Mouse (Mus musculus): Measurements from ENCODE around the gene Tyw5. TPM values are rescaled to one million over a fixed set of nuclear protein-coding genes. Genes with fewer than 3 reads are reported as not detected.

The Tyw5 gene
- polyA plus RNA-seq (2015; fragmentation: Nextera tagmentation; extraction: Ambion mirVana): 26.0 and 28.7 TPM in 2 replicates

- Histone ChIP-seq H3K36me3 (no peaks in the 10 kb centered on the region), H3K9me3 (no peaks in the 10 kb centered on the region), H3K4me1 (peaks cover 12% of the 10 kb centered on the region; the same call in 1 of the 2 replicates), H3K4me3 (replicated peaks) (peak within 1 kb of the TSS; percentile 94), H3K27ac (peak within 1 kb of the TSS; percentile 96), H3K9ac (peak within 1 kb of the TSS; percentile 90), H3K27me3 (replicated peaks) (no peaks in the 10 kb centered on the region), H3K4me2 (peak within 1 kb of the TSS; percentile 73)
- peak; percentile 90 for ATAC-seq (ENCODE audit: insufficient read depth, low FRiP score, low read depth)
- WGBS: under 1% methylated on average over 72 of the region's 72 CpGs
Observed at GRCm38 (mm10) chr1:57406187-57407151, at the start of gene Tyw5, which contains the start of gene Maip1. Gene Tyw5, minus strand, starts transcription at chr1:57407101. Gene Maip1, plus strand, starts transcription at chr1:57406328.

GRCm38 (mm10) chr1:57450241-57450640 is 43.3 kb upstream of the Tyw5 start:
- no peaks in the 10 kb centered on the region for H3K27me3 ChIP-seq (replicated peaks)
- H3K36me3 ChIP-seq: no peaks in the 10 kb centered on the region
- H3K9ac ChIP-seq: no peak overlapping the region
- H3K27ac ChIP-seq: no peak overlapping the region
- no peaks in the 10 kb centered on the region for H3K9me3 ChIP-seq
- no peak for ATAC-seq (ENCODE audit: insufficient read depth, low FRiP score, low read depth)
- no peak overlapping the region for H3K4me3 ChIP-seq (replicated peaks)
- H3K4me2 ChIP-seq: no peak overlapping the region
- 86% methylated on average over 1 of the region's 1 CpGs for WGBS
- H3K4me1 ChIP-seq: no peaks in the 10 kb centered on the region

GRCm38 (mm10) chr1:57445679-57446078 is 38.8 kb upstream of the Tyw5 start:
- Histone ChIP-seq H3K9me3 (no peaks in the 10 kb centered on the region), H3K4me2 (no peak overlapping the region), H3K4me3 (replicated peaks) (no peak overlapping the region), H3K9ac (no peak overlapping the region), H3K27me3 (replicated peaks) (no peaks in the 10 kb centered on the region), H3K36me3 (no peaks in the 10 kb centered on the region), H3K4me1 (no peaks in the 10 kb centered on the region), H3K27ac (no peak overlapping the region)
- no peak for ATAC-seq (ENCODE audit: insufficient read depth, low FRiP score, low read depth)
- WGBS: 66% methylated on average over 10 of the region's 10 CpGs

- no peak overlapping the region for H3K9ac ChIP-seq
- no peak for ATAC-seq (ENCODE audit: insufficient read depth, low FRiP score, low read depth)
- 41% methylated on average over 4 of the region's 4 CpGs for WGBS
- H3K36me3 ChIP-seq: no peaks in the 10 kb centered on the region
- no peak overlapping the region for H3K4me3 ChIP-seq (replicated peaks)
- no peaks in the 10 kb centered on the region for H3K9me3 ChIP-seq
- H3K27ac ChIP-seq: no peak overlapping the region
- H3K4me2 ChIP-seq: no peak overlapping the region
- peaks cover 7% of the 10 kb centered on the region; the same call in 1 of the 2 replicates for H3K4me1 ChIP-seq
- no peaks in the 10 kb centered on the region for H3K27me3 ChIP-seq (replicated peaks)
Observed at GRCm38 (mm10) chr1:57440771-57441170, 33.9 kb upstream of the Tyw5 start.

GRCm38 (mm10) chr1:57439026-57439425 is 32.1 kb upstream of the Tyw5 start:
- WGBS: 74% methylated on average over 6 of the region's 6 CpGs
- no peak for ATAC-seq (ENCODE audit: insufficient read depth, low FRiP score, low read depth)
- Histone ChIP-seq H3K4me3 (replicated peaks) (no peak overlapping the region), H3K27ac (no peak overlapping the region), H3K4me1 (peaks cover 8% of the 10 kb centered on the region; the same call in 1 of the 2 replicates), H3K9ac (no peak overlapping the region), H3K4me2 (no peak overlapping the region), H3K27me3 (replicated peaks) (no peaks in the 10 kb centered on the region), H3K9me3 (no peaks in the 10 kb centered on the region), H3K36me3 (no peaks in the 10 kb centered on the region)

GRCm38 (mm10) chr1:57436954-57437353 is 30.1 kb upstream of the Tyw5 start:
- ATAC-seq (ENCODE audit: insufficient read depth, low FRiP score, low read depth): no peak
- peak overlapping the region; percentile 78 for H3K27ac ChIP-seq
- no peak overlapping the region for H3K9ac ChIP-seq
- H3K27me3 ChIP-seq (replicated peaks): no peaks in the 10 kb centered on the region
- H3K4me2 ChIP-seq: peak overlapping the region; percentile 46
- no peaks in the 10 kb centered on the region for H3K9me3 ChIP-seq
- WGBS: 12% methylated on average over 9 of the region's 9 CpGs
- H3K36me3 ChIP-seq: no peaks in the 10 kb centered on the region
- peaks cover 8% of the 10 kb centered on the region; the same call in 1 of the 2 replicates for H3K4me1 ChIP-seq
- H3K4me3 ChIP-seq (replicated peaks): peak overlapping the region; percentile 13; the same call in 1 of the 2 replicates

GRCm38 (mm10) chr1:57436408-57436807 is 29.5 kb upstream of the Tyw5 start:
- no peak overlapping the region for H3K9ac ChIP-seq
- no peaks in the 10 kb centered on the region for H3K27me3 ChIP-seq (replicated peaks)
- peaks cover 8% of the 10 kb centered on the region; the same call in 1 of the 2 replicates for H3K4me1 ChIP-seq
- WGBS: 24% methylated on average over 9 of the region's 9 CpGs
- H3K4me3 ChIP-seq (replicated peaks): peak overlapping the region; percentile 13; the same call in 1 of the 2 replicates
- H3K27ac ChIP-seq: peak overlapping the region; percentile 78
- H3K4me2 ChIP-seq: peak overlapping the region; percentile 46
- no peak for ATAC-seq (ENCODE audit: insufficient read depth, low FRiP score, low read depth)
- H3K9me3 ChIP-seq: no peaks in the 10 kb centered on the region
- H3K36me3 ChIP-seq: no peaks in the 10 kb centered on the region

GRCm38 (mm10) chr1:57433141-57433540 is 26.2 kb upstream of the Tyw5 start:
- H3K4me3 ChIP-seq (replicated peaks): no peak overlapping the region
- H3K4me2 ChIP-seq: no peak overlapping the region
- no peaks in the 10 kb centered on the region for H3K9me3 ChIP-seq
- H3K9ac ChIP-seq: no peak overlapping the region
- H3K27ac ChIP-seq: no peak overlapping the region
- H3K36me3 ChIP-seq: no peaks in the 10 kb centered on the region
- no peak for ATAC-seq (ENCODE audit: insufficient read depth, low FRiP score, low read depth)
- H3K4me1 ChIP-seq: peaks cover 8% of the 10 kb centered on the region; the same call in 1 of the 2 replicates
- no peaks in the 10 kb centered on the region for H3K27me3 ChIP-seq (replicated peaks)
- 85% methylated on average over 7 of the region's 7 CpGs for WGBS

- ATAC-seq (ENCODE audit: insufficient read depth, low FRiP score, low read depth): no peak; the same call in 1 of the 2 replicates
- 10% methylated on average over 12 of the region's 12 CpGs for WGBS
- 0 out of 2 replicates have a peak overlapping the region, but pooled peaks have one; percentile 16 for H3K4me3 ChIP-seq (replicated peaks)
- H3K27me3 ChIP-seq (replicated peaks): no peaks in the 10 kb centered on the region
- H3K4me1 ChIP-seq: no peaks in the 10 kb centered on the region
- no peaks in the 10 kb centered on the region for H3K9me3 ChIP-seq
- H3K36me3 ChIP-seq: no peaks in the 10 kb centered on the region
- no peak overlapping the region for H3K9ac ChIP-seq
- H3K27ac ChIP-seq: no peak overlapping the region
- peak overlapping the region; percentile 37; the same call in 1 of the 2 replicates for H3K4me2 ChIP-seq
Observed at GRCm38 (mm10) chr1:57429786-57430483, 23.0 kb upstream of the Tyw5 start.

GRCm38 (mm10) chr1:57428368-57429308 is 21.7 kb upstream of the Tyw5 start:
- Histone ChIP-seq H3K4me1 (no peaks in the 10 kb centered on the region), H3K9me3 (no peaks in the 10 kb centered on the region), H3K27ac (no peak overlapping the region), H3K4me3 (replicated peaks) (no peak overlapping the region), H3K4me2 (peak overlapping the region; percentile 39), H3K36me3 (no peaks in the 10 kb centered on the region), H3K9ac (no peak overlapping the region), H3K27me3 (replicated peaks) (no peaks in the 10 kb centered on the region)
- 53% methylated on average over 16 of the region's 16 CpGs for WGBS
- no peak for ATAC-seq (ENCODE audit: insufficient read depth, low FRiP score, low read depth)

GRCm38 (mm10) chr1:57423696-57424095 is 16.8 kb upstream of the Tyw5 start:
- H3K4me3 ChIP-seq (replicated peaks): no peak overlapping the region

More at GRCm38 (mm10) chr1:57423696-57424095, 16.8 kb upstream of the Tyw5 start:
- Histone ChIP-seq H3K9me3 (no peaks in the 10 kb centered on the region), H3K9ac (no peak overlapping the region), H3K36me3 (no peaks in the 10 kb centered on the region), H3K27me3 (replicated peaks) (no peaks in the 10 kb centered on the region), H3K27ac (no peak overlapping the region), H3K4me1 (no peaks in the 10 kb centered on the region), H3K4me2 (no peak overlapping the region)
- ATAC-seq (ENCODE audit: insufficient read depth, low FRiP score, low read depth): no peak
- WGBS: 6% methylated on average over 1 of the region's 1 CpGs

All from stomach, embryonic 15.5 days (tissue).